Mouse (Mus musculus): ENCODE measurements around the gene Cdk5rap3. TPM values are rescaled to one million over a fixed set of nuclear protein-coding genes. Genes with fewer than 3 reads are reported as not detected.

Gene Cdk5rap3
- 107 TPM for polyA plus RNA-seq (2017; shearing (Covaris generic))

GRCm38 (mm10) chr11:96916044-96916884 is at the start of gene Cdk5rap3:
Gene Cdk5rap3 (minus strand): TSS chr11:96916496.

GRCm38 (mm10) chr11:96943746-96944304 is 27.5 kb upstream of the Cdk5rap3 start, which contains the start of gene Pnpo:
Gene Pnpo (minus strand): TSS chr11:96943986.

DNA sequence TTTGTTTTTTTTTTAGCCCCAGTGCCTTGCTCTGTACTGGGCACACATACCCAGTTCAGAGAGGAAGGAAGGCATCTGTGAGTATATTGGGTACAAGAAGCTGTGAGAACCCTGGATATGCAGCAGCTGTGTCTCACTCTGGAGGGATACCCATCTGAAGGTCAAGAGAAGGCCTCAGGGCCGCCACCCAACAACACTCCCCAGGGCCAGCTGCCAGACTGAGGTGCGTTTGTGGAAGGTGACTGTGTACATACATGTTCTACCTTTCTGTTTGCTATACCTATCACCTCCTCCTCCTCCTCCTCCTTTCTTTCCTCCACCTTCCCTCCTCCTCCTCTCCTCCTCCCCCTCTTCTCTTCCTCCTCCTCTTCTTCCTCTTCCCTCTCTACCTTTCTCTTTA is 11.8 kb upstream of the Cdk5rap3 start, which contains the start of gene Prr15l:
Prr15l (plus strand) TSS at position 17 of the 400 bp plus-strand sequence.

Other genes with a start within 250 kb of the Cdk5rap3 start
- gene Snx11, start 138.9 kb downstream of the Cdk5rap3 start, polyA plus RNA-seq (2017; shearing (Covaris generic)): 42.5 TPM
- 37.5 TPM for gene Cbx1, start 127.4 kb downstream of the Cdk5rap3 start, polyA plus RNA-seq (2017; shearing (Covaris generic))
- 69.5 TPM for gene Nfe2l1, start 86.5 kb downstream of the Cdk5rap3 start, polyA plus RNA-seq (2017; shearing (Covaris generic))
- gene Copz2, start 66.6 kb downstream of the Cdk5rap3 start, polyA plus RNA-seq (2017; shearing (Covaris generic)): not detected
- 0.23 TPM for gene Prr15l, start 11.6 kb upstream of the Cdk5rap3 start, polyA plus RNA-seq (2017; shearing (Covaris generic))
- gene Pnpo, start 27.5 kb upstream of the Cdk5rap3 start, polyA plus RNA-seq (2017; shearing (Covaris generic)): 44.9 TPM
- 71.0 TPM for gene Sp2, start 66.5 kb upstream of the Cdk5rap3 start, polyA plus RNA-seq (2017; shearing (Covaris generic))
- gene Sp6, start 96.9 kb upstream of the Cdk5rap3 start, polyA plus RNA-seq (2017; shearing (Covaris generic)): 10.6 TPM
- 17.7 TPM for gene Scrn2, start 113.4 kb upstream of the Cdk5rap3 start, polyA plus RNA-seq (2017; shearing (Covaris generic))
- not detected for gene Lrrc46, start 124.9 kb upstream of the Cdk5rap3 start, polyA plus RNA-seq (2017; shearing (Covaris generic))
- gene Mrpl10, start 125.1 kb upstream of the Cdk5rap3 start, polyA plus RNA-seq (2017; shearing (Covaris generic)): 82.0 TPM
- gene Osbpl7, start 134.1 kb upstream of the Cdk5rap3 start, polyA plus RNA-seq (2017; shearing (Covaris generic)): 33.8 TPM
- gene Tbx21, start 198.8 kb upstream of the Cdk5rap3 start, polyA plus RNA-seq (2017; shearing (Covaris generic)): 10.0 TPM
- gene Tbkbp1, start 235.0 kb upstream of the Cdk5rap3 start, polyA plus RNA-seq (2017; shearing (Covaris generic)): not detected

Measured in inflammation-experienced regulatory T-cells, adult 16 weeks (primary cell).